Comparison of ENCODE assay signal across 15 mouse cellular contexts in the genomic region with DNA sequence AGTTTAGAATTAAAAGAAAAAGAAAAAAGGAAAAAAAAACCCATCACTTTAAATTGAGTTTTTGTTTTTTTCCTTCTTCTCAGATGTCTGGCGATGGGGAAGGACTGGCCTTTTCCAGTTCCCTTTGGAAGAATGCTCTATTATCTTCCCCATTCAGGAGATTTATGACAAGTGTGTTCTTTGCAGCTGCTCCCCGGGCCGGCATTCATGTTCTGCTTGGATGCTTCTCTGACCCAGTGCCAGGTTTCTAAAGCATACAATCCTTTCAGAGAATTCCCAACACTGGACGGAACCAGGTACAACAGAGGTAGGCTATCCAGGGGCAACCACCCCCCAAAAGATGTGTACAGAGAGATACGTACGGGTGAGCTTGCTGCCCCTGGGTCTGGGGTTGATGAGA.
DNase-seq lines count a peak whose midpoint lies in the region; ATAC-seq lines count a peak whose summit lies in the region.
"Had no signal": no experiment of that assay in that cellular context is flagged by ENCODE, and none has a peak within 500 bp of the region (broad histone marks: within the 10 kb centered on the region; RNA-seq: fewer than 3 reads in every experiment).

No protein-coding gene starts in this region.

- no peak overlapping the region for H3K4me2 ChIP-seq in kidney, embryonic 15.5 days
- no peak overlapping the region for H3K4me2 ChIP-seq in hindbrain, embryonic 16.5 days (ENCODE audit: low read length)
- H3K4me2 ChIP-seq in neural tube, embryonic 12.5 days (replicated peaks): no peak overlapping the region
- H3K4me2 ChIP-seq: forebrain, embryonic 15.5 days; heart, embryonic 11.5 days; limb, embryonic 15.5 days had no signal

- H3K9me3 ChIP-seq in kidney, embryonic 15.5 days (replicated peaks): no peaks in the 10 kb centered on the region
- H3K9me3 ChIP-seq in hindbrain, embryonic 16.5 days (ENCODE audit: control insufficient read depth, low read length): no peaks in the 10 kb centered on the region
- no peaks in the 10 kb centered on the region for H3K9me3 ChIP-seq in neural tube, embryonic 12.5 days
- H3K9me3 ChIP-seq: forebrain, embryonic 15.5 days; limb, embryonic 15.5 days had no signal

- peaks cover 14% of the 10 kb centered on the region for H3K4me1 ChIP-seq in kidney, embryonic 15.5 days
- H3K4me1 ChIP-seq in hindbrain, embryonic 16.5 days (ENCODE audit: control insufficient read depth, insufficient read depth, low read depth, low read length): peaks cover 26% of the 10 kb centered on the region
- H3K4me1 ChIP-seq in neural tube, embryonic 12.5 days: peaks cover 34% of the 10 kb centered on the region
- H3K4me1 ChIP-seq: limb, embryonic 15.5 days had no signal

- no peak overlapping the region for H3K27ac ChIP-seq in kidney, embryonic 15.5 days
- no peak overlapping the region for H3K27ac ChIP-seq in hindbrain, embryonic 16.5 days (ENCODE audit: low read depth, low read length)
- no peak overlapping the region for H3K27ac ChIP-seq in neural tube, embryonic 12.5 days
- H3K27ac ChIP-seq: forebrain, embryonic 15.5 days; limb, embryonic 15.5 days; macrophage had no signal

- H3K36me3 ChIP-seq in kidney, embryonic 15.5 days: no peaks in the 10 kb centered on the region
- H3K36me3 ChIP-seq in hindbrain, embryonic 16.5 days (ENCODE audit: control insufficient read depth, insufficient read depth, low read length): no peaks in the 10 kb centered on the region
- no peaks in the 10 kb centered on the region for H3K36me3 ChIP-seq in neural tube, embryonic 12.5 days
- H3K36me3 ChIP-seq: forebrain, embryonic 15.5 days; limb, embryonic 15.5 days had no signal

- 27% methylated on average over 6 of the region's 6 CpGs for WGBS in kidney, embryonic 15.5 days
- 27% methylated on average over 6 of the region's 6 CpGs for WGBS in hindbrain, embryonic 16.5 days
- 11% methylated on average over 6 of the region's 6 CpGs for WGBS in neural tube, embryonic 12.5 days

- H3K4me3 ChIP-seq in kidney, embryonic 15.5 days (replicated peaks): no peak overlapping the region
- H3K4me3 ChIP-seq in hindbrain, embryonic 16.5 days (ENCODE audit: low read length): no peak overlapping the region
- H3K4me3 ChIP-seq in neural tube, embryonic 12.5 days: no peak overlapping the region
- H3K4me3 ChIP-seq: forebrain, embryonic 15.5 days; limb, embryonic 15.5 days had no signal

- no peak; the same call in 1 of the 2 replicates for ATAC-seq in kidney, embryonic 15.5 days (replicated peaks; ENCODE audit: low FRiP score)
- peak; percentile 34; the same call in 1 of the 2 replicates for ATAC-seq in hindbrain, embryonic 16.5 days
- ATAC-seq in neural tube, embryonic 12.5 days (ENCODE audit: low FRiP score, low read depth): peak; percentile 57; the same call in 1 of the 2 replicates
- ATAC-seq: forebrain, embryonic 15.5 days had no signal

- no peaks in the 10 kb centered on the region for H3K27me3 ChIP-seq in kidney, embryonic 15.5 days
- no peaks in the 10 kb centered on the region for H3K27me3 ChIP-seq in hindbrain, embryonic 16.5 days (replicated peaks; ENCODE audit: control insufficient read depth, insufficient read depth, low read length)
- H3K27me3 ChIP-seq in neural tube, embryonic 12.5 days (replicated peaks): no peaks in the 10 kb centered on the region
- H3K27me3 ChIP-seq: forebrain, embryonic 15.5 days; limb, embryonic 15.5 days had no signal

- DNase-seq in kidney, adult 11 months: peak; percentile 22
- DNase-seq in Muller cell, postnatal 12 days (ENCODE audit: inconsistent ontology term): peak; percentile 75
- no peak for DNase-seq in spleen, postnatal 4 days (ENCODE audit: low spot score in 2 of 2)
- DNase-seq in right cerebral cortex, postnatal 36 days (ENCODE audit: low spot score in 2 of 2): no peak
- DNase-seq: embryo, embryonic 11 days; gastrocnemius, postnatal 10 days; heart, postnatal 4 days; lung, adult 2 months had no signal

- H3K9ac ChIP-seq in kidney, embryonic 15.5 days: no peak overlapping the region
- no peak overlapping the region for H3K9ac ChIP-seq in hindbrain, embryonic 16.5 days (ENCODE audit: low read depth, low read length)
- no peak overlapping the region for H3K9ac ChIP-seq in neural tube, embryonic 12.5 days
- H3K9ac ChIP-seq: forebrain, embryonic 15.5 days; limb, embryonic 15.5 days had no signal

Comparison
In these comparisons a context has a peak if more than half of its experiments do, and no peak if none do; other contexts are left out.
1. DNase-seq: peak in kidney, adult 11 months (single experiment) and Muller cell, postnatal 12 days (single experiment); none in spleen, postnatal 4 days (0 of 2) and right cerebral cortex, postnatal 36 days (0 of 2).